Mouse (Mus musculus): ENCODE data around the gene Akap9.
"Not testable (repeated sequence)": the region's sequence is repeated elsewhere in the genome, so short reads cannot be mapped to it uniquely, and the experiment has no call there.

Akap9 gene

DNA sequence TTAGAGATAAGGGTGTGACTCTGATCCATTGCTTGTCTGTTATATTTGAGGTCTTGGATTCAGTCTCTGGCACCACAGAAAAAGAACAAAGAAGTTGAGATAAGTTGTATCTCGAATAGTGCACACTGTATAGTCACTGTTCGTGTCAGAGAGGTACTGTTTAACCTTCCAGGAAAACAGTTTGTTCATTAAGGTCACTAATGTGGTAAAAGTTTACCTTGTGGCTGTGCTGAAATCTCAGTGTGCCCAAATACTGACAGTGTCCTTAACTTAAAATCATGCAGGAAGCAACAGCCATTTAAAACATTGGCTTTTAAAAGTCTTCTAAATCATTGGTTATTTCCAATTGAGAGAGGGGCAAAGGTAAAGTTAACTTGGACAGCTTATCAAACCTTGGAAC, 43.1 kb downstream of the Akap9 start:
- DNase-seq, result no peak

DNA sequence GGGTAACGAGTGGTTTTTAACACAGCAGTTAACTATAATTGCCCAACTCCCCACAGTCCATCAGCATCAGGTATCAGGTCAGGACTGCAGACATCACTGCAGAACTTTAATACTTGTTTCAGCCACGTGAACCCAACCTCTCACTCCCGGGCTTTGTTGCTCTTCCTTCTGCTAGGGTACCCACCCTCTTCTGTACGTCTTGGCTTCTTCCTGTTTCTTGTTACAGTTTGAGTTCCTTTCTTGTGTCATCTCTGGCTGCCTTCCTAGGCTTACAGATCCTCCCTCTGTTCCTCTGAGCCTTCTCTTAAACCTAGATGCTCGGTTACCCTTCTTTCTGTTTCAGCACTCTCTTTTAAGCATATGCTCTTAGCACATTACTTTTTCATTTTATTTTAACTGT, 45.9 kb downstream of the Akap9 start:
- no peak for DNase-seq

- DNase-seq, result no peak
Observed at GRCm38 (mm10) chr5:3974896-3975295, 47.0 kb downstream of the Akap9 start.

- DNase-seq, result no peak
Observed at GRCm38 (mm10) chr5:3976111-3976510, 48.3 kb downstream of the Akap9 start.

GRCm38 (mm10) chr5:3977904-3978303, 50.0 kb downstream of the Akap9 start:
- DNase-seq, result no peak

GRCm38 (mm10) chr5:3989608-3990007, 61.8 kb downstream of the Akap9 start:
- no peak for DNase-seq

DNA sequence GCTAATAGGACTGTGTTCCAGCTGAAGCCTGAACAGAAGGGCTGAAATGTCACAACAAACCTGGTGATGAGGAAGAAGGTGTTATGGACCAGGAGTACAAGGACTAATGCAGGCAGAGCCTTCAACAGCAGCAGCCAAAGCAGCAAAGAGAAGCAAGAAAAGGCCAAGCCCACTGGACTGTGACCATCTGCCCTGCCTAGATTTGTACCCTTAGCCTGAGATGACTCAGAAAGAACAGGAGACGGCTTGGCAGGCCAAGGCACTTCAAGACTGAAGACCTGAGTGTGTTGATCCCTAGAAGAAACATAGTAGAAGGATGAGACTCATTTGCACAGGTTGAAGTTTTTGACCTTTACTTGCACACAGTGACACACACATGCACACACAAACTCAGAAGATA, 62.6 kb downstream of the Akap9 start:
- no peak for DNase-seq

DNA sequence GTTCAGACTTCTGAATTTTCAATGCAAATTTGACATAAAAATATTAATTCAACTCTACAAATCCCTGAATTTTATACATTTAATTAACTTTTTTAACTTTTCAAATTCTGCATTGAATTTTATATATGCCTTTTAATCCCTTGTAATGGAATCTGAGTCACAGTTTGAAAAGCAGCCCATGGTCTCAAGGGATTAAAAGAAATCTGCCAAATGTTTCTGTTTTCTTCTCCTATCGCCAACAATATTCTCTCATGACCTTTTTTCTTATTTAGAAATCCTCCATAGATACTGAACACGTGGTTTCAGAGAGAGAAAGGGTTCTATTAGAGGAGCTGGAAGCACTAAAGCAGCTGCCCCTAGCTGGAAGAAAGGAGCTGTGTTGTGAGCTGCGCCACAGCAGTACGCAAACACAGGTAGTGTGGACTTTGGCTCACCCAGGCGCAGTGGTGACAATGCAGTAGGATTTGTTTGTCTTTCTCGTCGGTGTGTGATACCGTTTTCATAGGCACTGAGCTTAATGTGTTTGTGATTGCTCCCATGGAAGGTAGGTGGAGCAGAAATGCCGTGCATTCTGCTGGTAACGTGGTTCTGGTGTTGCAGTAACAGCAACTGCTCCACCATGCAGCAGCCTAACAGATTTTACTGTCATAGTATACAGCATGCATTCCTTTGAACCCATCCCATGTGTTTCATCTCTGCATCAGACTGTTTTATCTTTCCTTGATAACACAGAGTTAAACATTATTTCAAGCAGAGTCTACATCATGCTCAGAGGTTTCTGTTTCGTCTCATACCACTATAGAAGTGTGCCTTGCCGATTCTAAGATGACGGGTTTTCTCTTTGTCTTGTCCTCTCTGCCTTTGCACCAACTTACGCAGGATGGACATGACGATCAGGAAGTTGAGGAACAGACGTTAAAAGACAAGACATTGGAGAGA, 76.9 kb downstream of the Akap9 start:
- no peak for DNase-seq

GRCm38 (mm10) chr5:4006606-4007005, 78.8 kb downstream of the Akap9 start:
- no peak for DNase-seq

GRCm38 (mm10) chr5:4008266-4008665, 80.4 kb downstream of the Akap9 start:
- DNase-seq, result no peak

DNA sequence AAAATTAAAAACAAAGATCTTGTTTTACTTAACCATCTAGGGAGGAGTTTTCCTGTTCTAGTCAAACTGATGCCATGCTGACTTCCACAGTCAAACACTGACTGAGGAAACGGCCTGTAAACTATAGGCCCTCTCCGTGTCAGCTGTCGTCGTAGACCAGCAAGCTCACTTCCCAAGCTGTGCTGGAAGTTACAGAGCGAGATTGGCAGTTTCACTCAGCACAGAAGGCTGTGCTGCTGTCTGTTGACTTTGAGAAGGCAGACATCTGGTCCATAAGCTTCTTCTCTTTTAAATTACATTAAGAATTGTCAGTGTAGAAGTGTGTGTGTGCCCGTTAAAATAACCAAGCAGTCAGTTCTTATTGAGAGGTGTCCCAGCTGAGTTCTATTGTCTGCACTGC, 81.7 kb downstream of the Akap9 start:
- no peak for DNase-seq

DNA sequence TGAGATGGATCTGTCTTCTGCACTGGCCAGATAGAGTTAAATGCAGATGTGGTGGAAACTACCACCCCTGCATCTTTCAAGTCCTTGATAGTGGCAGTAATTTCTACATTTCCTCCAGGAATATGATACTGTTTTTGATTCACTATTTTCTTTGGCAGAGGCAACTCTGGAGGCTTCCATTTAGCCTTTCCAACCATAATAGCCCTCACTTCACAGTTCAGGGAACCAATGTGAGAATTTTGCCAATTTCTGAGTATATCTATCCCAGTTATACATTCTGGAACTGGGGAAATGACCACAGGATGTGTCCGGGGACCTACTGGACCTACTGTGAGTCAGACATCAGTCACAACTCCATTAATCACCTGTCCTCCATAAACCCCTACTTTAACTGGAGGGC, 89.8 kb downstream of the Akap9 start:
- DNase-seq, result not testable (repeated sequence)

DNA sequence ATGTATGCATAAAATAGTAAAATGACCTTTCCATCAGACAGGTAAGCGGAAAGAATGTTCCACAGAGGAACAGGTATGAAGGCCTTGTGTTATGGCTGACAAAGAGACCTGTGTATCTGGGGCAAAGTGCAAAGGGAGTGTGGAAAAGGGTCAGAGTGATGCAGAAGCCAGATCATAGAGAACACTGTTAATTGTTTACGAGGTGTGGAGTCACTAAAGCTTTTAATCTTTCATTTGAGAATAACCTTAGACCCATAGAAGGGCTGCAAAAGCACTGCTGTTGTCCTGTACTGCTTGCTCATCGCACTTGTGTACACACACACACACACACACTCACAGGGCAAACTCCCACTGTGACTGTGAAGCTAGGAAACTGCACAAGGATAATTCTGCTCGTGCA, 91.5 kb downstream of the Akap9 start:
- DNase-seq, result no peak

GRCm38 (mm10) chr5:4020018-4020417, 92.2 kb downstream of the Akap9 start:
- no peak for DNase-seq

GRCm38 (mm10) chr5:4023186-4023585, 95.3 kb downstream of the Akap9 start:
- DNase-seq, result no peak

DNA sequence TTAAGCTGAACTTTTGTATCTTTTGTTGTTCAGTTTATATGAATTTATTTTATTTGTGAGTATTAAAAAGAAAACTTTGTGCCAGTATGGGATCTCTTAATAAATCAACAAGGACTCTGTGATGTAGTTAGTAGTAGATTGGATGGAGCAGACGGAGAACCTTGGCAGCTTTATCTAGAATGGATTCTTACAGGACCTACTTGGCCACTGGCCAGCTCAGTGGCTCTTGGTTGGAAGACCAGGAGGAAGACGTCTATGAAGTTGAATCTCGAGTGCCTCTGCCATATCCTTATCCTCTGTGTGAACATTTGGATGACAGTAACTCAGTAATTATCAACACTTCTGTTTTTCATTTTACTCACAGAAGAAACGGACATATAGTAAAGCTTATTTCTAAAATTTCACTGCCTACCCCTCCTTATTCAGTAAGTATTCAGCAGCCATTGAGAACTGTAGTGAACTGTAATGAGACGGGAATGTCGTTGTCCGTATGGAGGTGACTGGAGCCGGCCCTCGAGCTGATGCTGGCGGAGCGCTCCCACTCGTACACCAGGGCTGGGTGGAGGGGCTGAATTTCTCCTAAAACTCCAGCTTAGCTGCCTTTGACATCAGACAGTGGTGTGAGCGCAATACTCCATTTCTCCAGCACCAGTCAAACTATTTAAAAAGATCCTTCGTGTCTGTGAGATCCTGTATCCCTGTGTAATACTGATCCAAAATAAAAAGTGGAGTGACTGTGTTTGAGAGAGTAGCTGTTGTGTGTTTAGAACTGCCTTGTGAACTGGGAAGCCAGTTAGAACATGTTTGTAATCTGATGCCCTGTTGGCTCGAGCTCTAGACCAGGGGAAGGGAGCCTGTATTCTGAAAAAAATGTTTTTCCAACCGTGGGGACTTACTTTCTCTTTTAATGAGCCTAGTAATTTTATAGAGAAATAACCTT, 96.2 kb downstream of the Akap9 start:
- no peak for DNase-seq

DNA sequence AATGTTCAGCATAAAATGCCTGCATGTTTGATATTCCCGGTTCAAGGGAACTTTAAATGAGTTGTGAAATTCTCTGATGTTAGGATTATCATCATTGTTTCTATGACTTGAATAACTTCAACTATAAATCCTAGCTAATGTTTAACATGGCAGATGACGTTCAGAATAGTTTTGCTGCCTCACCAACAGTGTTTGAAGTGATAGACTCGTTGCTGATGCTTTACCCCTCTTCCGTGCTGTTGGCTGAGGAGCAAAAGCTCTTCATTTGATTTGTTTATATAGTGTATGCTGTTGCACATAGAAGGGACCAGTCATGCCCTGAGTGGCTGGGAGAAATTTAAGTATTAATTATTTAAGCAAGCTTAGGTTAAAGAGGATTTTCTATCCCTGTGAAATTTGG, 96.9 kb downstream of the Akap9 start:
- DNase-seq, result no peak

DNA sequence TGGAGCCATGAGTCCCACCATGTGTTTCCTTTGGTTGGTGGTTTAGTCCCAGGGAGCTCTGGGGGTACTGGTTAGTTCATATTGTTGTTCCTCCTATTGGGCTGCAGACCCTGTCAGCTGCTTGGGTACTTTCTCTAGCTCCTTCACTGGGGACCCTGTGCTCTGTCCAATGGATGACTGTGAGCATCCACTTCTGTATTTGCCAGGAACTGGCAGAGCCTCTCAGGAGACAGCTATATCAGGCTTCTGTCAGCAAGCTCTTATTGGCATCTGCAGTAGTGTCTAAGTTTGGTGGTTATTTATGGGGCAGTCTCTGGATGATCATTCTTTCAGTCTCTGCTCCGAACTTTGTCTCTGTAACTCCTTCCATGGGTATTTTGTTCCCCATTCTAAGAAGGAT, 98.5 kb downstream of the Akap9 start:
- not testable (repeated sequence) for DNase-seq

DNA sequence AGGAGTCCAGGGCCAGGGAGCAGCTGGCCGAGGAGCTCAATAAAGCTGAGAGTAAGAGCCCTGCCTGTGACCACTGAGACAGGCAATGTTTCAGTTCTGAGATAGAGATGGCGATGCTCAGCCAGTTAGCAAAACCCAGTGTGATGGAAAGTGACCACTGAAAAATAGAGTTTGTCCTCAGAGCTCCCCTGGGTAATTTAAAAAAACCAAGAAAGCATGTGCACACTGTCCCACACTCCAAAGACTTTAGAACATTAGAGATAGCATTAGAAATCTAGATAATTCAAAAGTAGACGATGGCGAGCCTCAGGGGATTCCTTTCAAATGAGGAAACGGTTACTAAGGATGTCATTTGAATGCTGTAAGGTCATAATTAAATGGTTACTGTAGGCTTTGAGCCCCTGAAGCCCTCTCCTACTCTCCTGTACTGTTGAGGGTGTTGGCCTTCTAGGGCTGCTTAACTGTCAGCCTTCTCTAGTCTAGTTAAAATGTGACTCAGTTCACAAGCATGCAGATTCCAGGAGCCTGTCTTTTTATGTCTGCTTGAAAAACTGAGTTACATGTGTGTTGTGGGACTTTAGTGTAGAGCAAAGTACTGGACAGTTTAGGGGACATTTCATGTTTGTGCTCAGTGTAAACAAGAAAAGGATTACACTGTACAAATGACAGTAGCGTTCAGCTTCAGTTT, 100.8 kb downstream of the Akap9 start:
- DNase-seq, result no peak

DNA sequence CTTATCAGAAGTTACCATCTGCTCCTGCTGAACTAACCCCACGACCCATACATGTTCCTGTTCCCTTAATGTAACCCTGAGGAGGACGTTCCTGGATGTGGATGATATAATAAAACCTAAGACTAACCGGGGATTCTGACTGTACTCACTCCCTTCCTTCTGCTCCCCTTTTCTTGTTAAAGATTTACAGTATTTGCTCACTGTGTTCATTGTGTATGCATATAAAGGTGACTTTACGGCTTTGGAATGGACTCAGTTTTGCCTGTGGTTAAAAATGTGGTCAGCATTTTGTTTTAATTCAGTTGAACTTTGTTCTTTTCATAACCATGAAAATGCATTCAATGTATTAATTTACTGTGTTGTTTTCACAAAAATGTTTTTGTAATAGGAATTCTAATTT, 104.0 kb downstream of the Akap9 start:
- no peak for DNase-seq

- no peak for DNase-seq
Observed at GRCm38 (mm10) chr5:4036686-4037085, 108.8 kb downstream of the Akap9 start.

DNA sequence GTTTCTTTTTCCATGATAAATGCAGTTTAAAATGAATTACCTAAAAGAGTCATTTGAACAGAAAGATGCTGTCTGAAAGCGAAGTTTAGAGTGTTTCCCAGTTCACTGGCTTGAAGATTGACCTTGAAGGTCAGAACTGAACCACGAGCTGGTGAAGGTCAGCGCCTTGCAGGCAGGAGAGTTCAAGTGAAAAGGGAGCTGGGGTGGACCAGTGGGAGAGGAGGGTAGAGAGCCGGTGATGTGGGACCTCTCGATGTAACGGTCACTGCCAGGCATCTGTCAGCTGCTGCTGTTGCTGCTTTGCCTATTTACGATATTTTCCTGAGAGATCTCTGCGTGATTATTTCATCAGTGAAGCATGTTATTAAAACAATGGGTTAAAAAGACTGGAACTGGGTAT, 111.5 kb downstream of the Akap9 start:
- DNase-seq, result no peak

GRCm38 (mm10) chr5:4040372-4040771, 112.5 kb downstream of the Akap9 start:
- no peak for DNase-seq
